Mouse (Mus musculus): Measurements from ENCODE around the gene Uqcrh. TPM values are rescaled to one million over a fixed set of nuclear protein-coding genes. Genes with fewer than 3 reads are reported as not detected.

Gene Uqcrh
- polyA plus RNA-seq (2012; ENCODE audit: insufficient read depth, insufficient read length, missing spikeins) = 470 and 523 TPM in 2 replicates

- peak within 1 kb of the TSS; percentile 71 for H3K27ac ChIP-seq (ENCODE audit: insufficient read depth, low read depth, low read length)
- peaks cover 27% of the 10 kb centered on the region for H3K4me1 ChIP-seq (ENCODE audit: control insufficient read depth, insufficient read depth, low read length)
- TF ChIP-seq POLR2A (IDR thresholded peaks at IDR 0.05; ENCODE audit: borderline replicate concordance, low read depth, low read length) = peak; percentile 62; the same call in 1 of the 2 replicates
- no peak for TF ChIP-seq CTCF (IDR thresholded peaks at IDR 0.05; ENCODE audit: low read depth, low read length)
- H3K4me3 ChIP-seq (ENCODE audit: insufficient read depth, low read length) = peak within 1 kb of the TSS; percentile 91
Measured at GRCm38 (mm10) chr4:116074861-116075620, at the start of gene Uqcrh, which contains the start of gene Lrrc41. TSS of gene Uqcrh (minus strand) at chr4:116075071. TSS of gene Lrrc41 (plus strand) at chr4:116075269.

GRCm38 (mm10) chr4:116123602-116124519 lies 49.0 kb upstream of the Uqcrh start, which contains the start of the genes Rad54l and Pomgnt1:
TSS of gene Rad54l (minus strand) at chr4:116123690.
TSS of gene Pomgnt1 (plus strand) at chr4:116123840.
- peak within 1 kb of the TSS; percentile 43 for H3K27ac ChIP-seq (ENCODE audit: insufficient read depth, low read depth, low read length)
- TF ChIP-seq POLR2A (IDR thresholded peaks at IDR 0.05; ENCODE audit: borderline replicate concordance, low read depth, low read length) = 0 out of 2 replicates have a peak, but pooled peaks have one; percentile 53
- TF ChIP-seq CTCF (IDR thresholded peaks at IDR 0.05; ENCODE audit: low read depth, low read length) = no peak

DNA sequence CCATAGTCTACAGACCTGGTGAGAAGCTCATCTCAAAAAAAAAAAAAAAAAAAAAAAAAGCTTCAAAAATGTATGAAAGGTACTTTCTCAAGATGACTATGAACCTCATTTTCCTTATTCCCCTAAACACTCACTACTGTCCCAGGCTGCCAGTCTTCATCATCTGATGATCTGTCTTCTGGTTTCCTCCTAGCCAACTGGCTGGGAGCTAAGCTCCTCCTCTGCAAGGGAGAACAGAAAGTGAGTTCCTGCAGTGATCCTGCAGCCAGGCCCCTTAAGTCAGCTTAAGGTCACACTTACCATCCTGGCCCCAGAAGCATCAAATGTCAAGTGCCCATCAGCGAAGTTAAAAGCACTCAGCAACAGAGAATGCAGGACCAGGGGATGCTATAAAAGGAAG lies 47.9 kb upstream of the Uqcrh start:
- H3K27ac ChIP-seq (ENCODE audit: insufficient read depth, low read depth, low read length) = peak overlapping the region; percentile 37
- TF ChIP-seq CTCF (IDR thresholded peaks at IDR 0.05; ENCODE audit: low read depth, low read length) (no peak), POLR2A (IDR thresholded peaks at IDR 0.05; ENCODE audit: borderline replicate concordance, low read depth, low read length) (no peak)
- peak overlapping the region; percentile 72 for H3K4me3 ChIP-seq (ENCODE audit: insufficient read depth, low read length)
- H3K4me1 ChIP-seq (ENCODE audit: control insufficient read depth, insufficient read depth, low read length) = peaks cover 10% of the 10 kb centered on the region

More at GRCm38 (mm10) chr4:116123602-116124519, 49.0 kb upstream of the Uqcrh start, which contains the start of the genes Rad54l and Pomgnt1:
- H3K4me3 ChIP-seq (ENCODE audit: insufficient read depth, low read length) = peak within 1 kb of the TSS; percentile 72
- H3K4me1 ChIP-seq (ENCODE audit: control insufficient read depth, insufficient read depth, low read length) = peaks cover 8% of the 10 kb centered on the region

GRCm38 (mm10) chr4:116111486-116111885 lies 36.6 kb upstream of the Uqcrh start:
- H3K4me3 ChIP-seq (ENCODE audit: insufficient read depth, low read length) = no peak overlapping the region
- no peak for TF ChIP-seq POLR2A (IDR thresholded peaks at IDR 0.05; ENCODE audit: borderline replicate concordance, low read depth, low read length)
- TF ChIP-seq CTCF (IDR thresholded peaks at IDR 0.05; ENCODE audit: low read depth, low read length) = no peak
- H3K4me1 ChIP-seq (ENCODE audit: control insufficient read depth, insufficient read depth, low read length) = no peaks in the 10 kb centered on the region
- H3K27ac ChIP-seq (ENCODE audit: insufficient read depth, low read depth, low read length) = no peak overlapping the region

- TF ChIP-seq CTCF (IDR thresholded peaks at IDR 0.05; ENCODE audit: low read depth, low read length) (no peak), POLR2A (IDR thresholded peaks at IDR 0.05; ENCODE audit: borderline replicate concordance, low read depth, low read length) (no peak)
- no peaks in the 10 kb centered on the region for H3K4me1 ChIP-seq (ENCODE audit: control insufficient read depth, insufficient read depth, low read length)
- no peak overlapping the region for H3K4me3 ChIP-seq (ENCODE audit: insufficient read depth, low read length)
- no peak overlapping the region for H3K27ac ChIP-seq (ENCODE audit: insufficient read depth, low read depth, low read length)
Measured at GRCm38 (mm10) chr4:116110695-116111094, 35.8 kb upstream of the Uqcrh start.

DNA sequence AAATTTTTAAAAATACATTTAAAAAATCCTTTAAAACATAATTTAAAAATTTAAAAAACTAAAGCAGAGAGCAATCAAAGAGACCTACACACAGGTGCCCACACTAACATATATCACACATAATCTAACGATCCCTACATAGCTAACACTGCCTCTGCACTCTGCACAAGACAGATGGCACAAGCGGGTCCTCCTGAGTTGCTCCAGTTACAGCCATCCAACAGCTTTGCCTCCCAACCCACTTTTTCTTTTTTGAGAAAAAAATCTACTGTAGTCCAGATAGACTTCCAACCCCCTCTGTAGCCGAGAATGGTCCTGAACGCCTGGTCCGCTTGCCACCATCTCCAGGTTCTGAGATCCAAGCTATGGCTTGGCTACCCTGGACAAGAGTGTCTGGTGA lies 30.4 kb upstream of the Uqcrh start:
- Histone ChIP-seq H3K4me3 (ENCODE audit: insufficient read depth, low read length) (no peak overlapping the region), H3K27ac (ENCODE audit: insufficient read depth, low read depth, low read length) (no peak overlapping the region), H3K4me1 (ENCODE audit: control insufficient read depth, insufficient read depth, low read length) (no peaks in the 10 kb centered on the region)
- no peak for TF ChIP-seq CTCF (IDR thresholded peaks at IDR 0.05; ENCODE audit: low read depth, low read length)

- 0 out of 2 replicates have a peak, but pooled peaks cover 3% of the 10 kb centered on the region for H3K4me1 ChIP-seq (ENCODE audit: control insufficient read depth, insufficient read depth, low read length)
- no peak overlapping the region for H3K27ac ChIP-seq (ENCODE audit: insufficient read depth, low read depth, low read length)
- H3K4me3 ChIP-seq (ENCODE audit: insufficient read depth, low read length) = no peak overlapping the region
- TF ChIP-seq POLR2A (IDR thresholded peaks at IDR 0.05; ENCODE audit: borderline replicate concordance, low read depth, low read length) = no peak
- TF ChIP-seq CTCF (IDR thresholded peaks at IDR 0.05; ENCODE audit: low read depth, low read length) = no peak
Measured at GRCm38 (mm10) chr4:116100959-116101358, 26.1 kb upstream of the Uqcrh start.

DNA sequence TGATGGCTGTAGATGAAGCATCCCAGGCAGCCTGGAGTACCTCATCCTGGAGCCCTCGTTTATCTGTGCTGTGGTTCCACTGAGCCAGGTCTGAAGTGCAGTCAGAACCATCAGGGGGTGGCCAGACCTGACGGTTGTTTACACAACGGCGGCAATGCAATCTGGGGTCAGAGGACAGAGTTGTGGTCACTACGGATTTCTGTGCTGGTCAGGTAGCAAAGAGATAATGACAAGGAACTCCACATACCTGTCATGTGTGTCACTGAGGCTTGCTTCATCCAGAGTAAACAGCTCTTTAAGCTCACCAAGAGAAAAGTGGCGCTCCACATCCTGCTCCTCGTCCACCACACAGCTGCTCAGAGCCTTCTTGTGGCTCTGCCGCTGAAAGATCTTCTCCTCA lies 22.3 kb upstream of the Uqcrh start:
- TF ChIP-seq CTCF (IDR thresholded peaks at IDR 0.05; ENCODE audit: low read depth, low read length) = no peak
- no peak for TF ChIP-seq POLR2A (IDR thresholded peaks at IDR 0.05; ENCODE audit: borderline replicate concordance, low read depth, low read length)
- Histone ChIP-seq H3K4me1 (ENCODE audit: control insufficient read depth, insufficient read depth, low read length) (peaks cover 16% of the 10 kb centered on the region), H3K4me3 (ENCODE audit: insufficient read depth, low read length) (no peak overlapping the region), H3K27ac (ENCODE audit: insufficient read depth, low read depth, low read length) (no peak overlapping the region)

DNA sequence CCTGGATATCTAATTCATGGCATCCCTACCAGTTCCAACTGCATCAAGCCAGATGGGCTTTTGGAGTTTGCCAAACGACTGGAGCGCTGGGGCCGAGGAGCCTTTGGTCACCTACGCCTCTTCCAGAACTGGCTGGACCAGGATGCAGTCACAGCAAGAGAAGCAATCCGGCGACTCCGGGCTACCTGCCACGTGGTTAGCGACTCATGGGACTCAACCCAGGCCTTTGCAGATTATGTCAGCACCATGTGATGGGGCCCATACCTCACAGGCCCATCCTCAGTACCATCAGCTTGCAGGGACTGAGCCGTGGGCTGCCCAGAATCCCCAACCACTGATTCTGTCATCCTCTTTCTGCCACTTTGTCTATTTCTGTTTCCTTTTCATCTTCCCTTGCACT lies 21.4 kb upstream of the Uqcrh start:
- Histone ChIP-seq H3K4me1 (ENCODE audit: control insufficient read depth, insufficient read depth, low read length) (peaks cover 16% of the 10 kb centered on the region), H3K27ac (ENCODE audit: insufficient read depth, low read depth, low read length) (no peak overlapping the region), H3K4me3 (ENCODE audit: insufficient read depth, low read length) (no peak overlapping the region)
- no peak for TF ChIP-seq POLR2A (IDR thresholded peaks at IDR 0.05; ENCODE audit: borderline replicate concordance, low read depth, low read length)
- TF ChIP-seq CTCF (IDR thresholded peaks at IDR 0.05; ENCODE audit: low read depth, low read length) = no peak

All from bone marrow macrophage, adult 2 months (primary cell).